ENCODE assay signal across 7 mouse cellular contexts in the genomic region with DNA sequence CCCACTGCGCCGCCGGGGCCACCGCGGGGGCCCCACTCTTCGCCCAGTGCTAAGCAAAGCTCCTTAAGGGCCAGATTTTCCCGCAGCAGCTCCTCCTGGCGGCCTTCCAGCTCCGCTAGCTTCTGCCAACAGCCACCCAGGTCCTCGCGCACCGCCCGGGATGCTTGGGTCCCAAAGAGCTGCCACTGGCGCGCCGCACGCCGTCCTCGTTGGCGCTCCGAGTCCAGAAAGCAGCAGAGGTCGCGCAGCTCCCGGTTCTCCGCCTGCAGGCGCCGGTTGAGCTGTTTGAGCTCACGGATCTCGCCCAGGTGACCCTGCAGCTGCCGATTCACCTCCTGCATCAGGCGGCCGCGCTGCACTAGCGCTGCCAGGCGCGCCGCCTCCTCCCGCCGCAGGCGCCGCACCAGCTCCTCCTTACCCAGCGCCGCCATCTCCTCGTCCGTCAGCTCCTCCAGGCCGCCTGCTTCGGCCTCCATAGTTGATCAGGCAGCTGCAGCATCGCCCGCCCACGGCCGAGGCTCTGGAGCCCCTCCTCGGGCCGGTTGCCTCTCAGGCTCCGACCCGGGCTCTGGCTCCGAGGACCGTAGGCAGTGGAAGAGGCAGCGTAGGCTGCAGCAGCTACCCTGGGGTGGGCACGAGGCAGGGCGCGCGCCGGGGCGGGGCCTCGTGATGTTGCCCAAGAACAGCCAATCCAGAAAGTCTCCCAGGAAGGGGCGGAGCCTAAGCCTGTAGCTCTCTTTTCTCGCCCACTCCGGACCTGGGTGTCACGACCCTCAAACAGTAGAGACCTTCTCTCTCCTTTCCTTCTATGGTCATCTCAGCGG. TPM values are rescaled to one million over a fixed set of nuclear protein-coding genes. Genes with fewer than 3 reads are reported as not detected.
A peak's percentile ranks its signal among the peaks of the same experiment; 100 is the strongest.
DNase-seq lines count a peak whose midpoint lies in the region; ATAC-seq and TF ChIP-seq lines count a peak whose summit lies in the region.

No protein-coding gene starts in this region.

- H3K36me3 ChIP-seq in embryonic facial prominence, embryonic 11.5 days (replicated peaks; ENCODE audit: control insufficient read depth, insufficient read depth, low read depth, low read length): no peaks in the 10 kb centered on the region
- H3K36me3 ChIP-seq in kidney, adult 2 months (ENCODE audit: control insufficient read depth, insufficient read depth, low read length): 0 out of 2 replicates have a peak, but pooled peaks cover 1% of the 10 kb centered on the region
- peaks cover 9% of the 10 kb centered on the region for H3K36me3 ChIP-seq in limb, embryonic 12.5 days
- no peaks in the 10 kb centered on the region for H3K36me3 ChIP-seq in midbrain, embryonic 15.5 days (replicated peaks)
- H3K36me3 ChIP-seq in spleen, adult 2 months (ENCODE audit: control insufficient read depth, insufficient read depth, low read length): no peaks in the 10 kb centered on the region; the same call in 1 of the 2 replicates

- peak overlapping the region; percentile 80 for H3K4me3 ChIP-seq in embryonic facial prominence, embryonic 11.5 days (ENCODE audit: low read depth, low read length)
- peak overlapping the region; percentile 61 for H3K4me3 ChIP-seq in kidney, adult 2 months (ENCODE audit: insufficient read depth, low read depth, low read length)
- peak overlapping the region; percentile 83 for H3K4me3 ChIP-seq in limb, embryonic 12.5 days (replicated peaks)
- peak overlapping the region; percentile 72 for H3K4me3 ChIP-seq in midbrain, embryonic 15.5 days
- peak overlapping the region; percentile 98 for H3K4me3 ChIP-seq in spleen, adult 2 months (ENCODE audit: extremely low read depth, insufficient read depth, insufficient read length)

- no peaks in the 10 kb centered on the region for H3K9me3 ChIP-seq in embryonic facial prominence, embryonic 11.5 days (replicated peaks; ENCODE audit: control insufficient read depth, low read length)
- no peaks in the 10 kb centered on the region for H3K9me3 ChIP-seq in limb, embryonic 12.5 days
- H3K9me3 ChIP-seq in midbrain, embryonic 15.5 days: no peaks in the 10 kb centered on the region

- peaks cover 6% of the 10 kb centered on the region; the same call in 1 of the 2 replicates for H3K4me1 ChIP-seq in embryonic facial prominence, embryonic 11.5 days (ENCODE audit: control insufficient read depth, insufficient read depth, low read length)
- H3K4me1 ChIP-seq in kidney, adult 2 months (ENCODE audit: control insufficient read depth, insufficient read depth, low read length): peaks cover 2% of the 10 kb centered on the region; the same call in 1 of the 2 replicates
- H3K4me1 ChIP-seq in limb, embryonic 12.5 days (replicated peaks): peaks cover 40% of the 10 kb centered on the region
- H3K4me1 ChIP-seq in midbrain, embryonic 15.5 days: peaks cover 43% of the 10 kb centered on the region
- peaks cover 14% of the 10 kb centered on the region for H3K4me1 ChIP-seq in spleen, adult 2 months (ENCODE audit: control insufficient read depth, insufficient read depth, insufficient read length)

- peak; percentile 89 for ATAC-seq in embryonic facial prominence, embryonic 11.5 days (replicated peaks; ENCODE audit: insufficient number of reproducible peaks, low FRiP score, low TSS enrichment, low read depth)
- ATAC-seq in limb, embryonic 12.5 days (ENCODE audit: insufficient number of reproducible peaks, insufficient read depth, low FRiP score, low TSS enrichment, low read depth): peak; percentile 78
- peak; percentile 95 for ATAC-seq in midbrain, embryonic 15.5 days (replicated peaks)

- under 1% methylated on average over 70 of the region's 70 CpGs for WGBS in embryonic facial prominence, embryonic 11.5 days
- under 1% methylated on average over 70 of the region's 70 CpGs for WGBS in kidney, adult 2 months
- under 1% methylated on average over 70 of the region's 70 CpGs for WGBS in limb, embryonic 12.5 days
- WGBS in midbrain, embryonic 15.5 days: under 1% methylated on average over 70 of the region's 70 CpGs
- under 1% methylated on average over 68 of the region's 70 CpGs for WGBS in spleen, adult 2 months

- H3K27ac ChIP-seq in embryonic facial prominence, embryonic 11.5 days (replicated peaks; ENCODE audit: low read depth, low read length): peak overlapping the region; percentile 83
- H3K27ac ChIP-seq in kidney, adult 2 months (ENCODE audit: insufficient read depth, low read depth, low read length): peak overlapping the region; percentile 84
- H3K27ac ChIP-seq in limb, embryonic 12.5 days: peak overlapping the region; percentile 91
- peak overlapping the region; percentile 94 for H3K27ac ChIP-seq in midbrain, embryonic 15.5 days
- peak overlapping the region; percentile 95 for H3K27ac ChIP-seq in spleen, adult 2 months (ENCODE audit: insufficient read depth, low read length)

- no peak for TF ChIP-seq CTCF in kidney, adult 2 months (conservative IDR thresholded peaks at IDR 0.05; ENCODE audit: insufficient read depth, insufficient read length, low read depth, low read length)
- no peak for TF ChIP-seq CTCF in spleen, adult 2 months (IDR thresholded peaks at IDR 0.05; ENCODE audit: extremely low read depth, insufficient read depth, insufficient read length, insufficient replicate concordance)

- H3K9ac ChIP-seq in embryonic facial prominence, embryonic 11.5 days (replicated peaks; ENCODE audit: low read length): peak overlapping the region; percentile 80
- peak overlapping the region; percentile 82 for H3K9ac ChIP-seq in limb, embryonic 12.5 days (replicated peaks)
- peak overlapping the region; percentile 80 for H3K9ac ChIP-seq in midbrain, embryonic 15.5 days

- peak; percentile 90 for TF ChIP-seq POLR2A in kidney, adult 2 months (IDR thresholded peaks at IDR 0.05; ENCODE audit: low read depth, low read length)
- peak; percentile 75 for TF ChIP-seq POLR2A in spleen, adult 2 months (IDR thresholded peaks at IDR 0.05; ENCODE audit: low read depth, low read length)

- peak overlapping the region; percentile 99 for H3K4me2 ChIP-seq in embryonic facial prominence, embryonic 11.5 days (ENCODE audit: low read depth, low read length)
- peak overlapping the region; percentile 98 for H3K4me2 ChIP-seq in limb, embryonic 12.5 days
- peak overlapping the region; percentile 85 for H3K4me2 ChIP-seq in midbrain, embryonic 15.5 days

- peak; percentile 97 for DNase-seq in adrenal gland, postnatal 14 days
- peak; percentile 96 for DNase-seq in embryonic facial prominence, embryonic 11.5 days (ENCODE audit: low spot score)
- peak; percentile 97 for DNase-seq in heart, adult 18-20 months
- peak; percentile 98 for DNase-seq in kidney, adult 2 months
- peak; percentile 78 to 92 for DNase-seq in spleen, adult 2 months (ENCODE audit: low read depth in 1 of 2, low spot score in 2 of 2)

- H3K27me3 ChIP-seq in embryonic facial prominence, embryonic 11.5 days (ENCODE audit: control insufficient read depth, insufficient read depth, low read length): no peaks in the 10 kb centered on the region
- H3K27me3 ChIP-seq in kidney, adult 2 months (replicated peaks; ENCODE audit: control insufficient read depth, insufficient read depth, low read length): no peaks in the 10 kb centered on the region
- no peaks in the 10 kb centered on the region for H3K27me3 ChIP-seq in limb, embryonic 12.5 days
- peaks cover 8% of the 10 kb centered on the region; the same call in 1 of the 2 replicates for H3K27me3 ChIP-seq in midbrain, embryonic 15.5 days (replicated peaks)
- H3K27me3 ChIP-seq in spleen, adult 2 months (ENCODE audit: control insufficient read depth, insufficient read depth, low read length): no peaks in the 10 kb centered on the region

RNA-seq across cellular contexts. Expression of a gene that starts 0.6 kb away (rescaled TPM):
- total RNA-seq in adrenal gland, postnatal 14 days (2021): 8.8 and 11.2 TPM in 2 replicates
- polyA plus RNA-seq in embryonic facial prominence, embryonic 11.5 days (2014; fragmentation: Nextera tagmentation; extraction: Ambion mirVana): 7.5 and 7.8 TPM in 2 replicates
- 1 to 10 TPM; 6.0 to 6.7 TPM for total RNA-seq in heart, adult 18-20 months (2021)
- polyA plus RNA-seq in kidney, adult 2 months (2012; rRNA removed): 5.0 and 5.8 TPM in 2 replicates
- polyA plus RNA-seq in limb, embryonic 12.5 days (2016; fragmentation: Nextera tagmentation; extraction: Ambion mirVana): 10.4 and 10.8 TPM in 2 replicates
- polyA plus RNA-seq in midbrain, embryonic 15.5 days (2015; fragmentation: Nextera tagmentation; extraction: Ambion mirVana): 11.7 and 13.2 TPM in 2 replicates
- polyA plus RNA-seq in spleen, adult 2 months (2012; rRNA removed): 5.3 and 6.8 TPM in 2 replicates

RNA-seq across cellular contexts. Expression of a gene that starts 3.3 kb away (rescaled TPM):
- total RNA-seq in adrenal gland, postnatal 14 days (2021): 70.8 and 92.6 TPM in 2 replicates
- 105 and 115 TPM in 2 replicates for polyA plus RNA-seq in embryonic facial prominence, embryonic 11.5 days (2014; fragmentation: Nextera tagmentation; extraction: Ambion mirVana)
- 10 to 100 TPM; 50.9 to 54.3 TPM for total RNA-seq in heart, adult 18-20 months (2021)
- polyA plus RNA-seq in kidney, adult 2 months (2012; rRNA removed): 99.5 and 117 TPM in 2 replicates
- polyA plus RNA-seq in limb, embryonic 12.5 days (2016; fragmentation: Nextera tagmentation; extraction: Ambion mirVana): 130 and 140 TPM in 2 replicates
- polyA plus RNA-seq in midbrain, embryonic 15.5 days (2015; fragmentation: Nextera tagmentation; extraction: Ambion mirVana): 180 and 185 TPM in 2 replicates
- 80.4 and 131 TPM in 2 replicates for polyA plus RNA-seq in spleen, adult 2 months (2012; rRNA removed)

RNA-seq across cellular contexts. Expression of a gene that starts 9.8 kb away (rescaled TPM):
- 0.98 and 1.1 TPM in 2 replicates for total RNA-seq in adrenal gland, postnatal 14 days (2021)
- not detected in 2 replicates for polyA plus RNA-seq in embryonic facial prominence, embryonic 11.5 days (2014; fragmentation: Nextera tagmentation; extraction: Ambion mirVana)
- not detected for total RNA-seq in heart, adult 18-20 months (2021)
- polyA plus RNA-seq in kidney, adult 2 months (2012; rRNA removed): 0.07 and 0.27 TPM in 2 replicates
- not detected in 2 replicates for polyA plus RNA-seq in limb, embryonic 12.5 days (2016; fragmentation: Nextera tagmentation; extraction: Ambion mirVana)
- polyA plus RNA-seq in midbrain, embryonic 15.5 days (2015; fragmentation: Nextera tagmentation; extraction: Ambion mirVana): 0.40 TPM in 1 of 2 replicates, not detected in the other
- polyA plus RNA-seq in spleen, adult 2 months (2012; rRNA removed): 0.04 and 0.40 TPM in 2 replicates

RNA-seq across cellular contexts. Expression of a gene that starts 11.2 kb away (rescaled TPM):
- total RNA-seq in adrenal gland, postnatal 14 days (2021): 0.85 and 4.2 TPM in 2 replicates
- polyA plus RNA-seq in embryonic facial prominence, embryonic 11.5 days (2014; fragmentation: Nextera tagmentation; extraction: Ambion mirVana): 1.1 and 1.4 TPM in 2 replicates
- total RNA-seq in heart, adult 18-20 months (2021): 1 to 10 TPM in 1 of 2 experiments, under 1 TPM in 1; 0.25 to 1.5 TPM
- 1.1 and 4.7 TPM in 2 replicates for polyA plus RNA-seq in kidney, adult 2 months (2012; rRNA removed)
- polyA plus RNA-seq in limb, embryonic 12.5 days (2016; fragmentation: Nextera tagmentation; extraction: Ambion mirVana): 2.2 and 2.9 TPM in 2 replicates
- polyA plus RNA-seq in midbrain, embryonic 15.5 days (2015; fragmentation: Nextera tagmentation; extraction: Ambion mirVana): 5.4 and 6.5 TPM in 2 replicates
- polyA plus RNA-seq in spleen, adult 2 months (2012; rRNA removed): 27.6 and 34.3 TPM in 2 replicates

RNA-seq across cellular contexts. Expression of a gene that starts 16.6 kb away (rescaled TPM):
- 42.5 and 45.9 TPM in 2 replicates for total RNA-seq in adrenal gland, postnatal 14 days (2021)
- 80.9 and 91.9 TPM in 2 replicates for polyA plus RNA-seq in embryonic facial prominence, embryonic 11.5 days (2014; fragmentation: Nextera tagmentation; extraction: Ambion mirVana)
- 1 to 10 TPM; 7.2 to 7.9 TPM for total RNA-seq in heart, adult 18-20 months (2021)
- polyA plus RNA-seq in kidney, adult 2 months (2012; rRNA removed): 43.6 and 50.8 TPM in 2 replicates
- polyA plus RNA-seq in limb, embryonic 12.5 days (2016; fragmentation: Nextera tagmentation; extraction: Ambion mirVana): 138 and 139 TPM in 2 replicates
- 41.3 and 45.9 TPM in 2 replicates for polyA plus RNA-seq in midbrain, embryonic 15.5 days (2015; fragmentation: Nextera tagmentation; extraction: Ambion mirVana)
- polyA plus RNA-seq in spleen, adult 2 months (2012; rRNA removed): 21.7 and 29.4 TPM in 2 replicates

Comparison
In these comparisons a context has a peak if more than half of its experiments do, and no peak if none do; other contexts are left out.
1. Peak in every context shown above with its lines: DNase-seq, ATAC-seq, H3K4me3 ChIP-seq and H3K27ac ChIP-seq.